Mouse (Mus musculus) MEL (cell line): Measurements from ENCODE around the gene Mycbp2. TPM values are rescaled to one million over a fixed set of nuclear protein-coding genes. Genes with fewer than 3 reads are reported as not detected.

Source experiments
- DNase-seq: peaks from one replicate; pipeline ENCODE4 v3.0.0; 2011; ENCODE audit warnings: low read depth, low spot score
- H3K27ac ChIP-seq: 2 replicates; pipeline ENCODE4 v1.5.1; 2012; ENCODE audit warnings: low read depth, mild to moderate bottlenecking, control low read depth, low read length, moderate library complexity; ENCODE audit not compliant: control insufficient read depth
- H3K27me3 ChIP-seq, 2 experiments: fragments of 150-350 bp in 1 of 2; sonication (generic) in 1 of 2; 2 replicates each; pipeline ENCODE4 v1.6.1; 2012; ENCODE audit warnings: low read length in 2 of 2, mild to moderate bottlenecking in 2 of 2, improper control_type of control experiment in 1 of 2, moderate library complexity in 1 of 2; ENCODE audit not compliant: insufficient read depth in 2 of 2, control insufficient read depth in 1 of 2
- H3K36me3 ChIP-seq, 2 experiments: 2 replicates each; pipeline ENCODE4 v1.6.1; 2012 to 2014; ENCODE audit warnings: low read length in 2 of 2, improper control_type of control experiment in 1 of 2, inconsistent platforms in 1 of 2, mild to moderate bottlenecking in 1 of 2; ENCODE audit not compliant: insufficient read depth in 2 of 2, control insufficient read depth in 1 of 2
- H3K4me1 ChIP-seq, 2 experiments: fragments of 150-350 bp in 1 of 2; sonication (generic) in 1 of 2; 2 replicates each; pipeline ENCODE4 v1.6.1; 2012; ENCODE audit warnings: low read length in 2 of 2, improper control_type of control experiment in 1 of 2, mild to moderate bottlenecking in 1 of 2; ENCODE audit not compliant: insufficient read depth in 2 of 2, control insufficient read depth in 1 of 2
- H3K4me3 ChIP-seq, 2 experiments: fragments of 150-350 bp in 1 of 2; sonication (generic) in 1 of 2; 2 replicates each; pipeline ENCODE4 v1.5.1; 2012; ENCODE audit warnings: low read depth in 2 of 2, low read length in 2 of 2, mild to moderate bottlenecking in 2 of 2, moderate library complexity in 2 of 2, control low read depth in 1 of 2, improper control_type of control experiment in 1 of 2; ENCODE audit not compliant: control insufficient read depth in 1 of 2, insufficient read depth in 1 of 2
- H3K79me2 ChIP-seq: 2 replicates; pipeline ENCODE4 v1.6.1; 2012; ENCODE audit warnings: mild to moderate bottlenecking, low read length, moderate library complexity; ENCODE audit not compliant: control insufficient read depth, poor library complexity, insufficient read depth
- H3K9ac ChIP-seq: 2 replicates; pipeline ENCODE4 v1.6.1; 2012; ENCODE audit warnings: low read depth, mild to moderate bottlenecking, control low read depth, low read length, moderate library complexity; ENCODE audit not compliant: control insufficient read depth, poor library complexity, severe bottlenecking
- H3K9me3 ChIP-seq: fragments of 150-350 bp; sonication (generic); replicated peaks from 2 replicates; pipeline ENCODE4 v1.6.1; 2012; ENCODE audit warnings: mild to moderate bottlenecking, low read length, improper control_type of control experiment, moderate library complexity; ENCODE audit not compliant: insufficient read depth
- CHD1 ChIP-seq: IDR thresholded peaks from 2 replicates; pipeline ENCODE4 v1.6.1; 2012; ENCODE audit warnings: low read depth, mild to moderate bottlenecking, inconsistent platforms, low read length, improper control_type of control experiment
- CHD2 ChIP-seq: IDR thresholded peaks from 2 replicates; pipeline ENCODE4 v1.6.1; 2011; ENCODE audit warnings: low read length, improper control_type of control experiment
- E2F4 ChIP-seq: IDR thresholded peaks from 2 replicates; pipeline ENCODE4 v1.6.1; 2011; ENCODE audit warnings: low read depth, low read length, improper control_type of control experiment, borderline replicate concordance
- ELF1 ChIP-seq: IDR thresholded peaks from 2 replicates; pipeline ENCODE4 v1.6.1; 2014; ENCODE audit warnings: low read depth, mild to moderate bottlenecking, inconsistent platforms, low read length, improper control_type of control experiment, moderate library complexity
- EP300 ChIP-seq, 2 experiments: IDR thresholded peaks; 2 replicates each; pipeline ENCODE4 v1.6.1; 2011; ENCODE audit warnings: improper control_type of control experiment in 2 of 2, low read length in 2 of 2, low read depth in 1 of 2, mild to moderate bottlenecking in 1 of 2
- GATA1 ChIP-seq: IDR thresholded peaks from 2 replicates; pipeline ENCODE4 v1.6.1; 2011; ENCODE audit warnings: low read depth, low read length, improper control_type of control experiment
- HCFC1 ChIP-seq: IDR thresholded peaks from 2 replicates; pipeline ENCODE4 v1.6.1; 2012; ENCODE audit warnings: low read depth, mild to moderate bottlenecking, inconsistent platforms, low read length, improper control_type of control experiment, moderate library complexity
- JUND ChIP-seq: IDR thresholded peaks from 2 replicates; pipeline ENCODE4 v1.6.1; 2011; ENCODE audit warnings: low read depth, mild to moderate bottlenecking, improper control_type of control experiment, low read length
- KAT2A ChIP-seq: conservative IDR thresholded peaks from 2 replicates; pipeline ENCODE4 v1.6.1; 2012; ENCODE audit warnings: low read depth, low read length, improper control_type of control experiment, inconsistent platforms
- MAFK ChIP-seq: IDR thresholded peaks from 2 replicates; pipeline ENCODE4 v1.6.1; 2011; ENCODE audit warnings: low read depth, mild to moderate bottlenecking, low read length, improper control_type of control experiment, borderline replicate concordance
- MAX ChIP-seq: IDR thresholded peaks from 2 replicates; pipeline ENCODE4 v1.6.1; 2011; ENCODE audit warnings: low read length, improper control_type of control experiment
- MAZ ChIP-seq: IDR thresholded peaks from 2 replicates; pipeline ENCODE4 v1.6.1; 2012; ENCODE audit warnings: low read depth, mild to moderate bottlenecking, inconsistent platforms, low read length, improper control_type of control experiment
- MEF2A ChIP-seq: IDR thresholded peaks from 2 replicates; pipeline ENCODE4 v1.6.1; 2014; ENCODE audit warnings: low read depth, mild to moderate bottlenecking, inconsistent platforms, low read length, improper control_type of control experiment; ENCODE audit not compliant: poor library complexity, insufficient replicate concordance, severe bottlenecking; ENCODE audit errors: extremely low read depth
- MYB ChIP-seq: IDR thresholded peaks from 2 replicates; pipeline ENCODE4 v1.6.1; 2011; ENCODE audit warnings: mild to moderate bottlenecking, low read depth, low read length, improper control_type of control experiment
- MYC ChIP-seq: IDR thresholded peaks from 2 replicates; pipeline ENCODE4 v1.6.1; 2011; ENCODE audit warnings: low read depth, mild to moderate bottlenecking, low read length, improper control_type of control experiment, moderate library complexity
- NELFE ChIP-seq: IDR thresholded peaks from 2 replicates; pipeline ENCODE4 v1.6.1; 2011; ENCODE audit warnings: low read depth, low read length, improper control_type of control experiment
- POLR2A ChIP-seq, 2 experiments: IDR thresholded peaks; 2 replicates each; pipeline ENCODE4 v1.6.1; 2011 to 2012; ENCODE audit warnings: low read length in 2 of 2, mild to moderate bottlenecking in 2 of 2, control low read depth in 1 of 2, improper control_type of control experiment in 1 of 2, low read depth in 1 of 2, moderate library complexity in 1 of 2; ENCODE audit not compliant: control insufficient read depth in 1 of 2, insufficient read depth in 1 of 2, poor library complexity in 1 of 2
- POLR2AphosphoS2 ChIP-seq: IDR thresholded peaks from 2 replicates; pipeline ENCODE4 v1.6.1; 2011; ENCODE audit warnings: low read length, improper control_type of control experiment
- POLR2AphosphoS5 ChIP-seq: IDR thresholded peaks from 2 replicates; pipeline ENCODE4 v1.6.1; 2012; ENCODE audit warnings: low read depth, borderline replicate concordance, mild to moderate bottlenecking, inconsistent platforms, low read length, moderate library complexity, mixed read lengths
- RCOR1 ChIP-seq: IDR thresholded peaks from 2 replicates; pipeline ENCODE4 v1.6.1; 2012; ENCODE audit warnings: low read depth, mild to moderate bottlenecking, inconsistent platforms, low read length, improper control_type of control experiment
- SIN3A ChIP-seq: IDR thresholded peaks from 2 replicates; pipeline ENCODE4 v1.6.1; 2012; ENCODE audit warnings: low read length, improper control_type of control experiment, inconsistent platforms
- SMC3 ChIP-seq: IDR thresholded peaks from 2 replicates; pipeline ENCODE4 v1.6.1; 2011; ENCODE audit warnings: low read depth, low read length, improper control_type of control experiment
- TBP ChIP-seq: IDR thresholded peaks from 2 replicates; pipeline ENCODE4 v1.8.0; 2011; ENCODE audit warnings: low read depth, low read length, improper control_type of control experiment
- UBTF ChIP-seq: IDR thresholded peaks from 2 replicates; pipeline ENCODE4 v1.6.1; 2012; ENCODE audit warnings: low read depth, mild to moderate bottlenecking, inconsistent platforms, low read length, improper control_type of control experiment, moderate library complexity, borderline replicate concordance; ENCODE audit not compliant: insufficient read depth
- USF1 ChIP-seq: IDR thresholded peaks from 2 replicates; pipeline ENCODE4 v1.6.1; 2014; ENCODE audit warnings: low read depth, mild to moderate bottlenecking, inconsistent platforms, low read length, improper control_type of control experiment, moderate library complexity
- USF2 ChIP-seq, 2 experiments: IDR thresholded peaks; 2 replicates each; pipeline ENCODE4 v1.6.1; 2011 to 2012; ENCODE audit warnings: improper control_type of control experiment in 2 of 2, low read length in 2 of 2, borderline replicate concordance in 1 of 2, inconsistent platforms in 1 of 2, low read depth in 1 of 2, mild to moderate bottlenecking in 1 of 2; ENCODE audit not compliant: insufficient read depth in 1 of 2
- ZC3H11A ChIP-seq: IDR thresholded peaks from 2 replicates; pipeline ENCODE4 v1.6.1; 2012; ENCODE audit warnings: low read depth, mild to moderate bottlenecking, inconsistent platforms, low read length, improper control_type of control experiment
- ZNF384 ChIP-seq: IDR thresholded peaks from 2 replicates; pipeline ENCODE4 v1.6.1; 2012; ENCODE audit warnings: low read depth, mild to moderate bottlenecking, inconsistent platforms, low read length, improper control_type of control experiment
- polyA plus RNA-seq, 2 experiments: library from polyadenylated mRNA; stranded (reverse) in 1 of 2; unstranded in 1 of 2; fragments of >175 nt in 1 of 2; fragments of >200 nt in 1 of 2; gene quantifications; 2 replicates each; pipeline versions ENCODE4 v1.2.1 to v1.2.4; 2012; ENCODE audit warnings: low replicate concordance in 2 of 2, low read depth in 1 of 2; ENCODE audit not compliant: insufficient read length in 2 of 2, insufficient read depth in 1 of 2, missing spikeins in 1 of 2
- total RNA-seq: library from RNA; depleted of rRNA; stranded (reverse); fragments of 300-350 nt; gene quantifications from 2 replicates; pipeline ENCODE4 v1.2.3, GENCODE M21; 2012

The Mycbp2 gene
- total and polyA plus RNA-seq, 3 experiments = 9.1 to 28.0 (median 23.4) TPM

- no peak for TF ChIP-seq CHD1
- TF ChIP-seq ZC3H11A = no peak
- TF ChIP-seq CHD2 = no peak
- TF ChIP-seq MEF2A = no peak
- no peak for TF ChIP-seq SIN3A
- TF ChIP-seq MAX = no peak
- TF ChIP-seq POLR2AphosphoS5 = no peak
- no peak for TF ChIP-seq USF2 (IDR thresholded peaks at IDR 0.05; ENCODE audit: borderline replicate concordance in 1 of 2, insufficient read depth in 1 of 2, low read depth in 1 of 2, low read length in 2 of 2)
- no peak for TF ChIP-seq ELF1
- TF ChIP-seq UBTF = no peak
- no peak for TF ChIP-seq KAT2A
- no peak for TF ChIP-seq NELFE
- TF ChIP-seq JUND = no peak
- TF ChIP-seq MYC = no peak
- TF ChIP-seq USF1 = no peak
- no peak for TF ChIP-seq ZNF384
- peaks cover 24% of the 10 kb centered on the region for H3K79me2 ChIP-seq
- H3K36me3 ChIP-seq = peaks cover 1 to 10% of the 10 kb centered on the region in 2 experiments; a peak in 3 of 4 replicates
- no peak overlapping the region for H3K9ac ChIP-seq
- DNase-seq = no peak
- H3K27me3 ChIP-seq = no peaks in the 10 kb centered on the region
- no peak overlapping the region for H3K27ac ChIP-seq
- no peak overlapping the region for H3K4me3 ChIP-seq
- H3K4me1 ChIP-seq = peaks cover 0 to 4% of the 10 kb centered on the region in 2 experiments; a peak in 1 of 4 replicates
- H3K9me3 ChIP-seq = no peaks in the 10 kb centered on the region
Observed at GRCm38 (mm10) chr14:103100296-103100695, 246.3 kb downstream of the Mycbp2 start.

DNA sequence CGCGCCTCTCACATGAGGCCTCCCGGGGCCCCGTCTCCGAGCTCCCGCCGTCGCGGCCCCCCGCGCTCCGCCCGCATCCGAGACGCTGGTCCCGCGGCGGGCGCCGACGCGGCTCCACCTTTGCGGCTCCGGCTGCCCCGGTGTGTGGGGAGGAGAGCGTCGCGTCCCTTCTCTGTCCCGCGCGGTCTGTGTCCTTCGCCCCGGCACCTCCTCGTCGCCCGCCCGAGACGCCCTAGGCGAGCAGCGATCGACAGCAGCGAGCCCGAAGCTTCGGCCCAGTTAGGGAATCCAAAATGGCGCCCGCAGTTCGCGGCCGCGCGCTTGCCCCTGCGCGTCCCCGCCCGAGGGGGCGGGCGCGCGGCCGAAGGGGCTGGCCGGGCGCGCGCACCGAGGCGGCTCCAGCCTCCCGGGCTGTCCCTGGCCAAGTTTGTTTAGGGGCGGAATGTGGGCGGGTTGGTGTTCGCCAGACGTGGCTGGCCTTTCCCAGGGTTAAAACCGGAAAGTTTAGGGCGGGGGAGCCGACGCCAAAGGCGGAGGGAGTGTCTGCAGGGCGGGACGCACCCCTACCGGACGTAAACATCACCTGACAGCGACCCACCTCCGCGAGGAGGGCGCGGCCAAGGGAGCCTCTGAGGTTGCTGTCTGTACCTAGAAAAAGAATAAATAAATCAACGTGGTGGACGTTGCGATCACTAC, 247.2 kb downstream of the Mycbp2 start, which contains the start of gene Fbxl3:
Gene Fbxl3 (minus strand): TSS at position 329 of the 696 bp plus-strand sequence.
- Histone ChIP-seq H3K4me1 (peaks cover 0 to 4% of the 10 kb centered on the region in 2 experiments; a peak in 1 of 4 replicates), H3K79me2 (peaks cover 24% of the 10 kb centered on the region), H3K9ac (peak within 1 kb of the TSS; percentile 99), H3K4me3 (peak within 1 kb of the TSS; percentile 93 to 99), H3K27ac (peak within 1 kb of the TSS; percentile 93), H3K27me3 (no peaks in the 10 kb centered on the region), H3K9me3 (no peaks in the 10 kb centered on the region), H3K36me3 (peaks cover 1 to 12% of the 10 kb centered on the region in 2 experiments; a peak in 3 of 4 replicates)
- peak; percentile 93 for DNase-seq
- TF ChIP-seq E2F4 (no peak), MAFK (no peak), MYC (no peak), USF2 (IDR thresholded peaks at IDR 0.05; ENCODE audit: borderline replicate concordance in 1 of 2, insufficient read depth in 1 of 2, low read depth in 1 of 2, low read length in 2 of 2) (no peak), GATA1 (no peak), POLR2AphosphoS5 (no peak), ZC3H11A (no peak), MAZ (peak; percentile 69; the same call in 1 of the 2 replicates), HCFC1 (peak; percentile 49; the same call in 1 of the 2 replicates), TBP (no peak), POLR2AphosphoS2 (no peak), USF1 (peak; percentile 84), MAX (peak; percentile 73; the same call in 1 of the 2 replicates), ZNF384 (no peak), UBTF (peak; percentile 67; the same call in 1 of the 2 replicates), EP300 (IDR thresholded peaks at IDR 0.05; ENCODE audit: low read depth in 1 of 2, low read length in 2 of 2) (no peak; a peak in 1 of 4 replicates), RCOR1 (peak; percentile 29; the same call in 1 of the 2 replicates), POLR2A (IDR thresholded peaks at IDR 0.05; ENCODE audit: control insufficient read depth in 1 of 2, insufficient read depth in 1 of 2, low read depth in 1 of 2, low read length in 2 of 2, poor library complexity in 1 of 2) (peak; percentile 44 to 48; a peak in 1 of 4 replicates), NELFE (peak; percentile 38; the same call in 1 of the 2 replicates), MYB (no peak), SMC3 (no peak), ELF1 (no peak)
